Comparison of ENCODE assay signal across 8 mouse cellular contexts in genomic region chr9:20976216-20976960, GRCm38 (mm10). TPM values are rescaled to one million over a fixed set of nuclear protein-coding genes. Genes with fewer than 3 reads are reported as not detected.
DNase-seq lines count a peak whose midpoint lies in the region; ATAC-seq lines count a peak whose summit lies in the region.

S1pr2 (minus strand) TSS chr9:20976781.

- peak within 1 kb of the TSS; percentile 97 for H3K9ac ChIP-seq in intestine, embryonic 15.5 days
- H3K9ac ChIP-seq in limb, embryonic 12.5 days (replicated peaks): peak within 1 kb of the TSS; percentile 91
- H3K9ac ChIP-seq in midbrain, embryonic 13.5 days (replicated peaks): peak within 1 kb of the TSS; percentile 78

- H3K9me3 ChIP-seq in embryonic facial prominence, embryonic 10.5 days: no peaks in the 10 kb centered on the region
- no peaks in the 10 kb centered on the region for H3K9me3 ChIP-seq in intestine, embryonic 15.5 days
- H3K9me3 ChIP-seq in limb, embryonic 12.5 days: no peaks in the 10 kb centered on the region
- H3K9me3 ChIP-seq in midbrain, embryonic 13.5 days: no peaks in the 10 kb centered on the region

- ATAC-seq in intestine, embryonic 15.5 days: peak; percentile 78
- peak; percentile 82 for ATAC-seq in limb, embryonic 12.5 days (ENCODE audit: insufficient number of reproducible peaks, insufficient read depth, low FRiP score, low TSS enrichment, low read depth)
- peak; percentile 72 for ATAC-seq in midbrain, embryonic 13.5 days

- peak within 1 kb of the TSS; percentile 91 for H3K4me2 ChIP-seq in intestine, embryonic 15.5 days (replicated peaks)
- H3K4me2 ChIP-seq in limb, embryonic 12.5 days: peak within 1 kb of the TSS; percentile 93
- peak within 1 kb of the TSS; percentile 95 for H3K4me2 ChIP-seq in midbrain, embryonic 13.5 days (replicated peaks)

- peaks cover 75% of the 10 kb centered on the region for H3K4me1 ChIP-seq in embryonic facial prominence, embryonic 10.5 days
- peaks cover 48% of the 10 kb centered on the region for H3K4me1 ChIP-seq in intestine, embryonic 15.5 days (replicated peaks)
- H3K4me1 ChIP-seq in limb, embryonic 12.5 days (replicated peaks): peaks cover 47% of the 10 kb centered on the region
- peaks cover 40% of the 10 kb centered on the region for H3K4me1 ChIP-seq in midbrain, embryonic 13.5 days (replicated peaks)

- H3K36me3 ChIP-seq in embryonic facial prominence, embryonic 10.5 days (replicated peaks): no peaks in the 10 kb centered on the region
- H3K36me3 ChIP-seq in intestine, embryonic 15.5 days: no peaks in the 10 kb centered on the region
- no peaks in the 10 kb centered on the region for H3K36me3 ChIP-seq in limb, embryonic 12.5 days
- H3K36me3 ChIP-seq in midbrain, embryonic 13.5 days: no peaks in the 10 kb centered on the region

- H3K27ac ChIP-seq in embryonic facial prominence, embryonic 10.5 days (replicated peaks): peak within 1 kb of the TSS; percentile 98
- peak within 1 kb of the TSS; percentile 96 for H3K27ac ChIP-seq in intestine, embryonic 15.5 days
- peak within 1 kb of the TSS; percentile 99 for H3K27ac ChIP-seq in limb, embryonic 12.5 days
- peak within 1 kb of the TSS; percentile 54; the same call in 1 of the 2 replicates for H3K27ac ChIP-seq in midbrain, embryonic 13.5 days

- WGBS in embryonic facial prominence, embryonic 10.5 days: under 1% methylated on average over 47 of the region's 47 CpGs
- WGBS in intestine, embryonic 15.5 days: 0% methylated on average over 47 of the region's 47 CpGs
- under 1% methylated on average over 45 of the region's 47 CpGs for WGBS in limb, embryonic 12.5 days
- under 1% methylated on average over 47 of the region's 47 CpGs for WGBS in midbrain, embryonic 13.5 days

- peak; percentile 27 for DNase-seq in cerebellum, adult 9-10 months
- DNase-seq in cerebellum, adult 11-12 months: no peak
- peak; percentile 96 for DNase-seq in embryonic facial prominence, embryonic 10.5 days (ENCODE audit: low spot score)
- DNase-seq in gastrocnemius, postnatal 4 days (ENCODE audit: low spot score in 2 of 2): peak; percentile 81 to 90
- peak; percentile 27 for DNase-seq in spleen, adult 12 weeks (ENCODE audit: low spot score)

- no peaks in the 10 kb centered on the region for H3K27me3 ChIP-seq in embryonic facial prominence, embryonic 10.5 days (replicated peaks; ENCODE audit: low read depth, poor library complexity, severe bottlenecking)
- H3K27me3 ChIP-seq in intestine, embryonic 15.5 days (replicated peaks): no peaks in the 10 kb centered on the region
- no peaks in the 10 kb centered on the region for H3K27me3 ChIP-seq in limb, embryonic 12.5 days
- H3K27me3 ChIP-seq in midbrain, embryonic 13.5 days: peaks cover 11% of the 10 kb centered on the region; the same call in 1 of the 2 replicates

- peak within 1 kb of the TSS; percentile 93 for H3K4me3 ChIP-seq in embryonic facial prominence, embryonic 10.5 days
- peak within 1 kb of the TSS; percentile 97 for H3K4me3 ChIP-seq in intestine, embryonic 15.5 days (replicated peaks)
- H3K4me3 ChIP-seq in limb, embryonic 12.5 days (replicated peaks): peak within 1 kb of the TSS; percentile 85
- H3K4me3 ChIP-seq in midbrain, embryonic 13.5 days (replicated peaks): peak within 1 kb of the TSS; percentile 72

RNA-seq across cellular contexts. Expression of gene S1pr2, which starts in this region (rescaled TPM):
- polyA plus RNA-seq in embryonic facial prominence, embryonic 10.5 days (2016; fragmentation: Nextera tagmentation; extraction: Ambion mirVana): 38.2 and 42.8 TPM in 2 replicates
- total RNA-seq in gastrocnemius, postnatal 4 days (2021): 10 to 100 TPM; 19.8 to 20.2 TPM
- polyA plus RNA-seq in intestine, embryonic 15.5 days (2015; fragmentation: Nextera tagmentation; extraction: Ambion mirVana): 29.2 and 30.4 TPM in 2 replicates
- 52.9 and 53.4 TPM in 2 replicates for polyA plus RNA-seq in limb, embryonic 12.5 days (2016; fragmentation: Nextera tagmentation; extraction: Ambion mirVana)
- polyA plus RNA-seq in midbrain, embryonic 13.5 days (2015; fragmentation: Nextera tagmentation; extraction: Ambion mirVana): 8.5 and 9.5 TPM in 2 replicates
